13 mouse cellular contexts compared by ENCODE assay signal in the genomic region with DNA sequence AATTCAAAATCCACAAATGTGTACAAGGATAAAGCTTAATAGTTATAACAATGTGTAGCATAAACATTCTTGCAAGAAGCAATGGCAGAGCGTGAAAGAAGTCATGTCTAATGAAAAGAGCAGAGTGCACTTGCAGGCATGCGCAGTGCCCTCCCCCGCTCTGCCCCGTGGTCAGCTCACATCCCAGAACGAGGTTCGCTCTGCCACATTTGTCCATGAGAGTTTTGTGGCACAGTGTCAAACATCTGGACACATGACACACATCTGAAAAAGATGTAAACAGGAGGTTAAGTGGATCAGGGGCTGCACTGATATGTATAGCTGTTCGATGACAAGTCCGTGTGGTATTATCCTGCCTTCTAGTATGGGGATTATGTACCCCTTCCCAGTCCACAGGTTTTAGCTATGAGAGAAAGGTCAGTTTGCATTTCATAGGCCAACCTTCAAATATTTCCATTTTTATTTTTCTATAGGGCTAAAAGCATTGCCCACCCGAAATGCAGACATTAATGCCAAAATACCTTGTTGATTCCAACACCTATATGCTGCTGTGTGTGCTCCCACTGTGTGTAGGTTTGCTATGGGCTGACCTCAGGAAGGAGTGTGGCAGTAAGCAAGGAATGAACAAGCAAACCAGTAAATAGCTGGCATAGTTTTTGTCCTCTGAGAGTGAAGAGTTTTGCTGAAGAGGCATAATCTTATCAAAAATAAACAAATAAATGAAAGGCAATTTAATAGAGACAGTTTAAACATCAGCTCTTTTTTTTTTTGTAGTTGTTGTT.
DNase-seq lines count a peak whose midpoint lies in the region; ATAC-seq lines count a peak whose summit lies in the region.
"Had no signal": no experiment of that assay in that cellular context is flagged by ENCODE, and none has a peak within 500 bp of the region (broad histone marks: within the 10 kb centered on the region; RNA-seq: fewer than 3 reads in every experiment).

No protein-coding gene starts in this region.

- H3K9me3 ChIP-seq in heart, embryonic 16.5 days (replicated peaks; ENCODE audit: control insufficient read depth, low read length) = no peaks in the 10 kb centered on the region
- H3K9me3 ChIP-seq in heart, embryonic 11.5 days (replicated peaks; ENCODE audit: control insufficient read depth, low read length) = no peaks in the 10 kb centered on the region
- H3K9me3 ChIP-seq in lung, embryonic 16.5 days (ENCODE audit: control insufficient read depth, low read length) = no peaks in the 10 kb centered on the region
- H3K9me3 ChIP-seq: hindbrain, embryonic 10.5 days; neural tube, embryonic 13.5 days had no signal

- 58% methylated on average over 9 of the region's 9 CpGs for WGBS in heart, embryonic 16.5 days
- WGBS in heart, embryonic 11.5 days (ENCODE audit: insufficient replicate concordance) = 76% methylated on average over 9 of the region's 9 CpGs
- 45% methylated on average over 9 of the region's 9 CpGs for WGBS in lung, embryonic 16.5 days

- no peaks in the 10 kb centered on the region for H3K36me3 ChIP-seq in heart, embryonic 16.5 days (ENCODE audit: control insufficient read depth, insufficient read depth)
- no peaks in the 10 kb centered on the region for H3K36me3 ChIP-seq in heart, embryonic 11.5 days (ENCODE audit: control insufficient read depth, insufficient read depth, low read length)
- no peaks in the 10 kb centered on the region for H3K36me3 ChIP-seq in lung, embryonic 16.5 days (ENCODE audit: control insufficient read depth, insufficient read depth, low read length)
- H3K36me3 ChIP-seq: hindbrain, embryonic 10.5 days; neural tube, embryonic 13.5 days had no signal

- peak; percentile 39 to 82 for DNase-seq in adrenal gland, adult (ENCODE audit: inconsistent age in 2 of 2, low spot score in 1 of 2)
- DNase-seq in adrenal gland, adult 8-10 months = no peak
- DNase-seq in lung, postnatal 14 days = no peak
- DNase-seq in heart, postnatal 4 days = peak; percentile 22
- DNase-seq in urinary bladder, adult 2 months (ENCODE audit: low spot score) = no peak
- DNase-seq: cerebellum, adult 2 months had no signal

- no peaks in the 10 kb centered on the region for H3K27me3 ChIP-seq in heart, embryonic 16.5 days (ENCODE audit: control insufficient read depth, insufficient read depth, low read length)
- H3K27me3 ChIP-seq in heart, embryonic 11.5 days (ENCODE audit: control insufficient read depth, insufficient read depth, low read length) = no peaks in the 10 kb centered on the region
- H3K27me3 ChIP-seq in lung, embryonic 16.5 days (ENCODE audit: control insufficient read depth, insufficient read depth, low read depth, low read length) = no peaks in the 10 kb centered on the region
- H3K27me3 ChIP-seq: neural tube, embryonic 13.5 days had no signal

- no peak overlapping the region for H3K9ac ChIP-seq in heart, embryonic 16.5 days (ENCODE audit: low read length)
- H3K9ac ChIP-seq in heart, embryonic 11.5 days (ENCODE audit: low read depth, low read length) = no peak overlapping the region
- no peak overlapping the region for H3K9ac ChIP-seq in lung, embryonic 16.5 days (ENCODE audit: low read length)
- H3K9ac ChIP-seq: neural tube, embryonic 13.5 days had no signal

- peaks cover 28% of the 10 kb centered on the region for H3K4me1 ChIP-seq in heart, embryonic 16.5 days (ENCODE audit: control insufficient read depth, insufficient read depth, low read length)
- H3K4me1 ChIP-seq in heart, embryonic 11.5 days (ENCODE audit: control insufficient read depth, insufficient read depth, low read length) = peaks cover 15% of the 10 kb centered on the region
- H3K4me1 ChIP-seq in lung, embryonic 16.5 days (replicated peaks; ENCODE audit: control insufficient read depth, insufficient read depth, low read length) = peaks cover 12% of the 10 kb centered on the region
- H3K4me1 ChIP-seq: neural tube, embryonic 13.5 days had no signal

- H3K27ac ChIP-seq in heart, embryonic 16.5 days (ENCODE audit: low read length) = peak overlapping the region; percentile 91
- no peak overlapping the region for H3K27ac ChIP-seq in heart, embryonic 11.5 days (ENCODE audit: low read depth, low read length)
- H3K27ac ChIP-seq in lung, embryonic 16.5 days (ENCODE audit: low read length) = peak overlapping the region; percentile 83
- H3K27ac ChIP-seq: hindbrain, embryonic 10.5 days; neural tube, embryonic 13.5 days had no signal

- H3K4me3 ChIP-seq in heart, embryonic 16.5 days (ENCODE audit: low read length) = no peak overlapping the region
- no peak overlapping the region for H3K4me3 ChIP-seq in heart, embryonic 11.5 days (ENCODE audit: low read depth, low read length)
- H3K4me3 ChIP-seq in lung, embryonic 16.5 days (ENCODE audit: low read length) = no peak overlapping the region
- H3K4me3 ChIP-seq: hindbrain, embryonic 10.5 days; neural tube, embryonic 13.5 days had no signal

- no peak for ATAC-seq in heart, embryonic 16.5 days (replicated peaks; ENCODE audit: extremely low read depth, insufficient read depth, low FRiP score)
- ATAC-seq in heart, embryonic 11.5 days (replicated peaks; ENCODE audit: insufficient number of reproducible peaks, low FRiP score, low TSS enrichment) = no peak
- ATAC-seq in lung, embryonic 16.5 days (ENCODE audit: low read depth) = peak; percentile 53
- ATAC-seq: forebrain, embryonic 14.5 days had no signal

- peak overlapping the region; percentile 49; the same call in 1 of the 2 replicates for H3K4me2 ChIP-seq in heart, embryonic 16.5 days (ENCODE audit: low read depth, low read length)
- H3K4me2 ChIP-seq in heart, embryonic 11.5 days = no peak overlapping the region
- no peak overlapping the region for H3K4me2 ChIP-seq in lung, embryonic 16.5 days (ENCODE audit: low read depth, low read length)
- H3K4me2 ChIP-seq: liver, embryonic 11.5 days; neural tube, embryonic 13.5 days had no signal

Comparison
In these comparisons a context has a peak if more than half of its experiments do, and no peak if none do; other contexts are left out.
1. DNase-seq: peak in adrenal gland, adult (2 of 2) and heart, postnatal 4 days (single experiment); none in adrenal gland, adult 8-10 months (single experiment), lung, postnatal 14 days (single experiment) and urinary bladder, adult 2 months (single experiment).